ENCODE assay signal across 9 mouse cellular contexts in genomic region chr3:95957359-95958148, GRCm38 (mm10). TPM values are rescaled to one million over a fixed set of nuclear protein-coding genes. Genes with fewer than 3 reads are reported as not detected.
DNase-seq lines count a peak whose midpoint lies in the region; ATAC-seq and TF ChIP-seq lines count a peak whose summit lies in the region.
"Had no signal": no experiment of that assay in that cellular context is flagged by ENCODE, and none has a peak within 500 bp of the region (broad histone marks: within the 10 kb centered on the region; RNA-seq: fewer than 3 reads in every experiment).

No protein-coding gene starts in this region.

- no peak overlapping the region for H3K4me3 ChIP-seq in intestine, embryonic 14.5 days (ENCODE audit: low read depth, low read length)
- H3K4me3 ChIP-seq in intestine, postnatal 0 days (ENCODE audit: low read depth, low read length): no peak overlapping the region
- H3K4me3 ChIP-seq in heart, embryonic 15.5 days: no peak overlapping the region

- no peak for TF ChIP-seq CTCF in intestine, postnatal 0 days (IDR thresholded peaks at IDR 0.05; ENCODE audit: low read depth)

- no peak overlapping the region for H3K4me2 ChIP-seq in intestine, embryonic 14.5 days (ENCODE audit: low read length)
- H3K4me2 ChIP-seq in intestine, postnatal 0 days (replicated peaks; ENCODE audit: low read depth): no peak overlapping the region
- peak overlapping the region; percentile 20 for H3K4me2 ChIP-seq in heart, embryonic 15.5 days

- H3K9me3 ChIP-seq in intestine, embryonic 14.5 days (ENCODE audit: control insufficient read depth, low read length): no peaks in the 10 kb centered on the region
- H3K9me3 ChIP-seq in intestine, postnatal 0 days (ENCODE audit: control insufficient read depth): no peaks in the 10 kb centered on the region
- no peaks in the 10 kb centered on the region for H3K9me3 ChIP-seq in heart, embryonic 15.5 days (replicated peaks)

- no peaks in the 10 kb centered on the region for H3K36me3 ChIP-seq in intestine, embryonic 14.5 days (ENCODE audit: control insufficient read depth, insufficient read depth, low read length)
- H3K36me3 ChIP-seq in intestine, postnatal 0 days (ENCODE audit: control insufficient read depth, insufficient read depth): no peaks in the 10 kb centered on the region
- no peaks in the 10 kb centered on the region for H3K36me3 ChIP-seq in heart, embryonic 15.5 days

- H3K4me1 ChIP-seq in intestine, embryonic 14.5 days (replicated peaks; ENCODE audit: control insufficient read depth, insufficient read depth, low read length): no peaks in the 10 kb centered on the region
- no peaks in the 10 kb centered on the region for H3K4me1 ChIP-seq in intestine, postnatal 0 days (replicated peaks; ENCODE audit: control insufficient read depth, insufficient read depth, low read length)
- peaks cover 39% of the 10 kb centered on the region for H3K4me1 ChIP-seq in heart, embryonic 15.5 days (replicated peaks)

- no peak for ATAC-seq in intestine, embryonic 14.5 days (replicated peaks; ENCODE audit: low FRiP score, low TSS enrichment, low read depth)
- ATAC-seq in intestine, postnatal 0 days: no peak
- peak; percentile 72 for ATAC-seq in heart, embryonic 15.5 days (replicated peaks; ENCODE audit: insufficient number of reproducible peaks, insufficient read depth, low FRiP score, low read depth)
- ATAC-seq: Patski had no signal

- 57% methylated on average over 8 of the region's 8 CpGs for WGBS in intestine, embryonic 14.5 days
- WGBS in intestine, postnatal 0 days: 60% methylated on average over 8 of the region's 8 CpGs
- WGBS in heart, embryonic 15.5 days: 12% methylated on average over 8 of the region's 8 CpGs

- peak overlapping the region; percentile 9; the same call in 1 of the 2 replicates for H3K27ac ChIP-seq in intestine, embryonic 14.5 days (ENCODE audit: low read depth)
- no peak overlapping the region for H3K27ac ChIP-seq in intestine, postnatal 0 days (ENCODE audit: low read depth, low read length)
- peak overlapping the region; percentile 92 for H3K27ac ChIP-seq in heart, embryonic 15.5 days

- no peak overlapping the region for H3K9ac ChIP-seq in intestine, embryonic 14.5 days (ENCODE audit: low read length)
- H3K9ac ChIP-seq in intestine, postnatal 0 days (ENCODE audit: low read depth, low read length): no peak overlapping the region
- no peak overlapping the region for H3K9ac ChIP-seq in heart, embryonic 15.5 days

- no peak for DNase-seq in intestine, embryonic 14.5 days (ENCODE audit: low spot score)
- DNase-seq in brain, adult 2 months (ENCODE audit: low read depth, low spot score): peak; percentile 80
- DNase-seq in lung, postnatal 10 days: peak; percentile 88
- no peak for DNase-seq in cerebellum, adult 8-10 months
- no peak for DNase-seq in urinary bladder, adult 2 months (ENCODE audit: low spot score)
- no peak for DNase-seq in neural tube, embryonic 10.5 days (ENCODE audit: extremely low spot score, low spot score)

- no peaks in the 10 kb centered on the region for H3K27me3 ChIP-seq in intestine, embryonic 14.5 days (replicated peaks; ENCODE audit: control insufficient read depth, insufficient read depth, low read length)
- no peaks in the 10 kb centered on the region for H3K27me3 ChIP-seq in intestine, postnatal 0 days (replicated peaks; ENCODE audit: control insufficient read depth, insufficient read depth, low read length)
- H3K27me3 ChIP-seq in heart, embryonic 15.5 days: no peaks in the 10 kb centered on the region
- H3K27me3 ChIP-seq: Patski had no signal

RNA-seq across cellular contexts. Expression of gene Anp32e, which starts 28.5 kb away (rescaled TPM):
- polyA plus RNA-seq in intestine, embryonic 14.5 days (2014; fragmentation: Nextera tagmentation; extraction: Ambion mirVana): 54.3 and 61.2 TPM in 2 replicates
- 71.7 and 75.1 TPM in 2 replicates for polyA plus RNA-seq in intestine, postnatal 0 days (2015; fragmentation: Nextera tagmentation; extraction: Ambion mirVana)
- 183 and 187 TPM in 2 replicates for polyA plus RNA-seq in heart, embryonic 15.5 days (2015; fragmentation: Nextera tagmentation; extraction: Ambion mirVana)
- polyA plus RNA-seq in urinary bladder, adult 2 months (2012; rRNA removed): 53.4 and 78.9 TPM in 2 replicates

RNA-seq across cellular contexts. Expression of gene Plekho1, which starts 38.2 kb away (rescaled TPM):
- 33.3 and 35.0 TPM in 2 replicates for polyA plus RNA-seq in intestine, embryonic 14.5 days (2014; fragmentation: Nextera tagmentation; extraction: Ambion mirVana)
- polyA plus RNA-seq in intestine, postnatal 0 days (2015; fragmentation: Nextera tagmentation; extraction: Ambion mirVana): 18.9 and 23.8 TPM in 2 replicates
- polyA plus RNA-seq in heart, embryonic 15.5 days (2015; fragmentation: Nextera tagmentation; extraction: Ambion mirVana): 64.3 and 69.6 TPM in 2 replicates
- 196 and 224 TPM in 2 replicates for polyA plus RNA-seq in urinary bladder, adult 2 months (2012; rRNA removed)

RNA-seq across cellular contexts. Expression of gene Car14, which starts 53.1 kb away (rescaled TPM):
- 2.7 and 4.3 TPM in 2 replicates for polyA plus RNA-seq in intestine, embryonic 14.5 days (2014; fragmentation: Nextera tagmentation; extraction: Ambion mirVana)
- polyA plus RNA-seq in intestine, postnatal 0 days (2015; fragmentation: Nextera tagmentation; extraction: Ambion mirVana): 0.90 TPM in 2 replicates
- 46.9 and 55.7 TPM in 2 replicates for polyA plus RNA-seq in heart, embryonic 15.5 days (2015; fragmentation: Nextera tagmentation; extraction: Ambion mirVana)
- 14.7 and 17.0 TPM in 2 replicates for polyA plus RNA-seq in urinary bladder, adult 2 months (2012; rRNA removed)

Comparison
In these comparisons a context has a peak if more than half of its experiments do, and no peak if none do; other contexts are left out.
1. DNase-seq: peak in brain, adult 2 months (single experiment) and lung, postnatal 10 days (single experiment); none in intestine, embryonic 14.5 days (single experiment), cerebellum, adult 8-10 months (single experiment), urinary bladder, adult 2 months (single experiment) and neural tube, embryonic 10.5 days (single experiment).